Mouse (Mus musculus) cerebellum, adult 11 months (tissue): ENCODE results near the gene Zfp53.

Source experiments
- DNase-seq: peaks from one replicate; pipeline ENCODE4 v3.0.0; 2022

The Zfp53 gene

DNA sequence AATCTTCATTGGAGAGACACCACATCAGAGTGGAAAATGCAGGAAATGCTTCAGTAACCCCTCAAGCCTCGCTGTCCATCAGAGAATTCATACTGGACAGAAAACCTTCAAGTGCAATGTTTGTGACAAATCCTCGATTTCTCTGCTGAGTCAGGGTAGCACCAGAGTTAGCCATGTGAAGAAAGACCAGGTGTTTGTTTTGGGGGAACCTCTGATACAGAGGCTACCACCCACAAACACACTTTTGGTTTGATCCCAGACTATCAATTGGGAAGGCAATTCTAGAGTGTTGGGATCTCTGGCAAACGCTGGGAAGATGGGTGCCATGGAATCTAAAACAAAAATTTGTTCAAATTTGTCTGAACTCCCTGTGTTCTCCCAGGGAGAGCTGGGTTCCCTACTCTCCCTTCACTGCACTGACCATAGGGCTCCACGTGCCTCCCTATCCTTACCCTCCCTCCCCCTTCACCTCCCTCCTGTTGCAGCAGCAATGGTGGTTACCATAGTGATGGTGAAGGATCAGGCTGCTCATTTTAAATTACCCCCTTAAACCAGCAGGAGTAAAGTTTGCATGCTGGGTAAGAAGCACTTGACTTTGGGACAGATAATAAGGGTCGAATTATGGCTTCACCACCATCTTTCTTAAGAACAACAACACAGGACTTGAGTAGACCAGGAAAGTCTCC lies 42.0 kb downstream of the Zfp53 start:
- DNase-seq, result no peak

DNA sequence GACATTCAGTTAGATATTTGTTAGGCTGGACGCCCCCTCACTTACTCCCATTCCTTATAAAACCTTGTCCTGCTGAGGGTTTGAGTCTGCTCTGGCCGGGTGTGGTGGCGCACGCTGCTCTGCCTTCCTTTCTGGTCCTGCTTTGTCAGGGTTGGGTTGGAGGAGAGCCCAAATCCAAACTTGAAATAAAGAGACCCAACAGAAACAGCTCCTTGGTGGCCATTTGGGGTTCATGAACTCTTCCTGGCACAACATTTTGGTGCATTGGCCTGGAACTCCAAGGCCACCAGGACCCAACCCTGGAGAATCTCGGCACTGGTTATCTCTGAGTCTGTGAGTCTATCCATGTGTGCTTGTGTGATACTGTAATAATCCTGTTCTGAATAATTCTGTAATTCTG lies 42.8 kb downstream of the Zfp53 start:
- peak; percentile 22 for DNase-seq

- DNase-seq, result peak; percentile 60
Observed at GRCm38 (mm10) chr17:21532101-21532951, 43.5 kb downstream of the Zfp53 start.

GRCm38 (mm10) chr17:21533961-21534360 lies 45.2 kb downstream of the Zfp53 start:
- no peak for DNase-seq

- peak; percentile 24 for DNase-seq
Observed at GRCm38 (mm10) chr17:21534460-21535095, 45.8 kb downstream of the Zfp53 start.

- DNase-seq, result peak; percentile 49
Observed at GRCm38 (mm10) chr17:21535096-21536001, 46.6 kb downstream of the Zfp53 start, which contains the start of gene Zfp52. Gene Zfp52 (plus strand): TSS chr17:21535539.

DNA sequence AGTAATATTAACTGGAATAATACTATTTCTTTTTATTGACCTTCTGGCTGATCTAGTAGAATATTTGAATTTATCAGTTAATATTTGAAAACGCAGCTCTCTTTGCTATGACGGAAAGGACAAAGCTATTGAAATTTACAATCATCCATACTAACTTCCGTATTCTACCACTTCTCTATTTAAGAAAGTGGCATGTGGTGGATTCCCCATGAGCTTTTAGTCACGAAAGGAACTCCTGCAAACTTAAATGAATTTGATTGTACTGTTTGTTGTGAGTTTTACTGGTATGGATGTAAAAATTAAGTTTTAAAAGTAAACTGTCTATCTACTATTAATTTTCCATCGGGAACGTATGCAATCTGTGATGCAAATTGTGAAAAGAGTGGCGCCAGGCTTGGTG lies 47.3 kb downstream of the Zfp53 start:
- no peak for DNase-seq

- no peak for DNase-seq
Observed at GRCm38 (mm10) chr17:21536676-21537075, 47.9 kb downstream of the Zfp53 start.

DNA sequence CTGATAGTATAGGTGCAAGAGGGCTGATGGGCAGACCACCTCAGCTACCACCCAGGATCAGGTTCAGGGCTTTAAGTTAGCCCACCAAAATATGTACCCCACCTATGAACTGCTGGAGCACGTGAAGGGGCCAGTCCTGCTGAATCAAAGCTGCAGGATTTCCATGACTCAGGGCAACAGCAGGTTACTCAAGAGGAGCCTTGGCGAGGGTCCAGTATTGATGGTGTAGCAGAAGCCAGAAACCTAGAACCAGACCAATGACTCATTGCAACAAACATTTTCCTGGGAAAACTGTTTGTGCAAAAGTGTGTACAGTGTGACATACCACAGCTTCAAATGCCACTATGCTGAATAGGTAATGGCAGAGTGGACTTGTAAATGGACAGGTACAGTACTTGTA lies 69.0 kb downstream of the Zfp53 start:
- no peak for DNase-seq
